Mouse (Mus musculus) midbrain, postnatal 0 days (tissue): ENCODE measurements around the gene S100a11. TPM values are rescaled to one million over a fixed set of nuclear protein-coding genes. Genes with fewer than 3 reads are reported as not detected.

ENCODE experiments used
- ATAC-seq: fragments of 200-750 bp; cut with Nextera tagmentation; 2 replicates; pipeline ENCODE4 v1.8.0; 2017; ENCODE audit warnings: moderate number of reproducible peaks, mild to moderate bottlenecking, moderate TSS enrichment, moderate library complexity; ENCODE audit not compliant: low FRiP score
- DNase-seq: peaks from one replicate; pipeline ENCODE4 v3.0.0-alpha.2; 2015; ENCODE audit warnings: low spot score
- H3K27ac ChIP-seq: fragments of 300-500 bp; sonication (generic); 2 replicates; pipeline ENCODE4 v1.5.1; 2014; ENCODE audit warnings: low read depth, mild to moderate bottlenecking, low read length, mixed read lengths
- H3K27me3 ChIP-seq: fragments of 300-500 bp; sonication (generic); 2 replicates; pipeline ENCODE4 v1.6.1; 2014; ENCODE audit warnings: low read length, control low read depth, mixed read lengths; ENCODE audit not compliant: insufficient read depth
- H3K36me3 ChIP-seq: fragments of 300-500 bp; sonication (generic); 2 replicates; pipeline ENCODE4 v1.6.1; 2014; ENCODE audit warnings: low read length, control low read depth, mixed read lengths; ENCODE audit not compliant: insufficient read depth
- H3K4me1 ChIP-seq: fragments of 300-500 bp; sonication (generic); 2 replicates; pipeline ENCODE4 v1.6.1; 2014; ENCODE audit warnings: mild to moderate bottlenecking, control low read depth, antibody characterized with exemption, low read length, mixed read lengths; ENCODE audit not compliant: insufficient read depth
- H3K4me2 ChIP-seq: fragments of 300-500 bp; sonication (generic); 2 replicates; pipeline ENCODE4 v1.6.1; 2014; ENCODE audit warnings: low read depth, mild to moderate bottlenecking, low read length, mixed read lengths; ENCODE audit not compliant: poor library complexity, severe bottlenecking
- H3K4me3 ChIP-seq: fragments of 300-500 bp; sonication (generic); 2 replicates; pipeline ENCODE4 v1.5.1; 2014; ENCODE audit warnings: low read depth, mild to moderate bottlenecking, low read length, moderate library complexity
- H3K9ac ChIP-seq: fragments of 300-500 bp; sonication (generic); replicated peaks from 2 replicates; pipeline ENCODE4 v1.6.1; 2014; ENCODE audit warnings: mild to moderate bottlenecking, low read length, moderate library complexity, mixed read lengths; ENCODE audit not compliant: poor library complexity, severe bottlenecking
- H3K9me3 ChIP-seq: fragments of 300-500 bp; sonication (generic); 2 replicates; pipeline ENCODE4 v1.6.1; 2016; ENCODE audit warnings: low read length, control low read depth
- CTCF ChIP-seq: IDR thresholded peaks from 2 replicates; pipeline ENCODE4 v1.5.1; 2016; ENCODE audit warnings: antibody characterized with exemption, mild to moderate bottlenecking
- WGBS: fragments of 180-500 bp; shearing (Covaris S2); extraction: QIAGEN DNeasy Blood & Tissue Kit; methylation state at CpG from one replicate; pipeline ENCODE4 v1.1.7; 2014; 5-methylcytosine and 5-hydroxymethylcytosine counted together
- polyA plus RNA-seq: library from polyadenylated mRNA; unstranded; fragments of >200 nt; fragmentation: Nextera tagmentation; extraction: Ambion mirVana; gene quantifications from 2 replicates; pipeline ENCODE4 v1.2.1, GENCODE M21; 2015
- total RNA-seq: library from RNA; depleted of rRNA; stranded (reverse); fragments of >200 nt; gene quantifications from 2 replicates; pipeline ENCODE4 v1.2.3, GENCODE M21; 2014

The S100a11 gene
- total and polyA plus RNA-seq, 2 experiments from 2014 or later = 11.0 to 200 TPM

DNA sequence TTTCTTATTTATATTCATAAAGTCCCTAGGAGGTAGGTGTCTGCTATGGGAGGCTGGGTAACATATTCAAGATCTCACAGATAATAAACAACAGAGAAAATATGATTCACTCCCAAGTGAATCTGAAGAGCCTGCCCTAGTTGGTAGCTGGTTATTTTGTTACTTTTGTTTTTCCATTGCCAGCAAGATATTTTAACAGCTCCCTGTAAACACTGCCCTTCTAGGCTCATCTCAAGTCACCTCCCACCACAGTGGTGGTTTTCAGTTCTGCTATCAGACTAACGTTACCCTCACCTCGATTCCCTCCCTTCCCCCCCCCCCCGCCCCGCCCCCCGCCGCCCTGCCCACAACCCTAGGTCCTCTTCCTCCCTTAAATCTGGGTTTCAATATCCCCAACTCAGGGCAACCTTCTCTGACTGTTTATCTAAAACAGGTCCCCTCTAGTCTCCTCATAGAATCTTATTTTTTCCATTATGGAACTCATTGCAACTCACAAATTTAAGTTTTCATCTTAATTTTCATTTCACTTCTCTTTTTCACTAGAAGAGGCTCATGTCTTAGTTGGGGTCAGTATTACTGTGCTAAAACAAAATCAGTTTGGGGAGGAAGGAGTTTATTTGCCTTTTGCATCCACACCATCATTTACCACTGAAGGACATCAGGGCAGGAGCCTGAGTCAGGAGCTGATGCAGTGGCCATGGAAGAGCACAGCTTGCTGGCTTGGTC, 28.4 kb downstream of the S100a11 start:
- ATAC-seq = no peak

GRCm38 (mm10) chr3:93549986-93550385, 29.7 kb downstream of the S100a11 start:
- Histone ChIP-seq H3K9ac (no peak overlapping the region), H3K4me2 (no peak overlapping the region), H3K4me1 (peaks cover 3% of the 10 kb centered on the region; the same call in 1 of the 2 replicates), H3K9me3 (no peaks in the 10 kb centered on the region), H3K36me3 (no peaks in the 10 kb centered on the region), H3K4me3 (no peak overlapping the region), H3K27ac (no peak overlapping the region), H3K27me3 (no peaks in the 10 kb centered on the region)
- ATAC-seq (no peak), DNase-seq (no peak)
- WGBS = 89% methylated on average over 4 of the region's 4 CpGs
- no peak for TF ChIP-seq CTCF

More for the DNA sequence above, 28.4 kb downstream of the S100a11 start:
- no peak overlapping the region for H3K4me2 ChIP-seq
- H3K9me3 ChIP-seq = no peaks in the 10 kb centered on the region
- H3K36me3 ChIP-seq = no peaks in the 10 kb centered on the region
- 78% methylated on average over 6 of the region's 6 CpGs for WGBS
- H3K27ac ChIP-seq = no peak overlapping the region
- no peak for TF ChIP-seq CTCF
- no peaks in the 10 kb centered on the region for H3K4me1 ChIP-seq
- H3K9ac ChIP-seq = no peak overlapping the region
- no peak overlapping the region for H3K4me3 ChIP-seq
- no peaks in the 10 kb centered on the region for H3K27me3 ChIP-seq
- DNase-seq = no peak

DNA sequence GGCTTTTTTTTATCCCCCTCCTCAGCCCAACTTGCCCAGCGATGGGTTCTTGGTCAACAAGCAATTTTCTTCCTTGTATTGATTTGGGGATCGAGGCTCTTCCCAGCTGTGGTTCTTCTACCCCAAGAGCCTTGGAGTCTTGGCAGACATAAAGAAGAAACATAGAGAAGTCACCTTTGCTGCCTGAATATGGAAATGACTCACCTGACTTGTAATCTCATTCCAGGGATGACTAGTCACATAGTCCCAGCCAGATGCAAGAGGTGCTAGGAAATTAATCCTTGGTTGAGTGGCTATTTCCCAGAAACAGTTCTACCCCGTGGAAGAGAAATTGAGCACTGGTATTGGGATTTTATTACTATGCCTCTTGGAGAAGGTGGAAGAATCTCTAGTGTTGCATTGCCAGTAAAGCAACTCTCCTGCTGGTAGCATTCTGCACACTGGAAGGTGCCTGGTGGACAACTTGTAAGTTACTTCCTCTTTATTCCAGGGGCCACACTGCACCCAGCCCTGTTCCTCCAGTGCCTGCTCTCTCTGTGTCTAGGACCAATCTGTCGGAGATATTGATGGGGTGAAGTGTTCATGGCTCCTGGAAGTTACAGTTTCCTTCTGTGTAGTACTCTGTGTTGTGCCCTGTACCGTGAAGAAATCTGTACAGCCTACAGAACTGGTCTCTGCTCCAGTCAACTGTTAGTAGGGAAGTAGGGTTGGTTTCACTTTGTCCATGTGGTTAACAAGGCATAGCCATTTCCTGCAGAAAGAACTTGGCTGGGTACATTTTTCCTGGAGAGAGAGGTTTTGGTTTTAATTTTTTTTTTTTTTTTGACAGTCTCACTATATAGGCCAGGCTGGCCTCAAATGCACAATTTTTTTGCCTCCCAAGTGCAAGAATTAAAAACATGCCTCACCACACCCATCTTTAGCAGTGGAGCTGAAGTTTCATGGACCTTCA, 31.9 kb downstream of the S100a11 start:
- H3K4me1 ChIP-seq = peaks cover 7% of the 10 kb centered on the region; the same call in 1 of the 2 replicates
- H3K9ac ChIP-seq = no peak overlapping the region
- H3K27me3 ChIP-seq = no peaks in the 10 kb centered on the region
- no peaks in the 10 kb centered on the region for H3K36me3 ChIP-seq
- DNase-seq = no peak
- no peak overlapping the region for H3K27ac ChIP-seq
- H3K9me3 ChIP-seq = no peaks in the 10 kb centered on the region
- WGBS = 93% methylated on average over 5 of the region's 5 CpGs
- H3K4me3 ChIP-seq = no peak overlapping the region
- TF ChIP-seq CTCF = no peak
- ATAC-seq = no peak
- no peak overlapping the region for H3K4me2 ChIP-seq

DNA sequence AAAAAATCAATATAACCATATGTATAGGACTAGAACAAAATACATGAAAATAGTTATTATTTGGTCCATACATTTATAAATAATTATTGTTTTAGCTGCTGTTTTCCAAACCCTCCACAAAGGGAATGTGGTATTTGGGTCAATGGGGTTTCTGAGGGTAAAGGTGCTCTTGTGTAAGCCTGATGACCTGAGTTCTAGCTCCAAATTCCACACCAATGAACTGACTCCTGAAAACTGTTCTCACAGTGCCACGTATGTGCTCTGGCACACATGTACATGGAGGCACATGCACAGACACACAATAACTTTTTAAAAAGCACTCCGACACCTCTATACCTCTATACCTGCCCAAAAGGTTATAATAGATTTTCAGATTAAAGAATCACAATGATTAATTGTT, 33.0 kb downstream of the S100a11 start:
- no peak for TF ChIP-seq CTCF
- 96% methylated on average over 2 of the region's 2 CpGs for WGBS
- ATAC-seq = no peak

GRCm38 (mm10) chr3:93553765-93554378, 33.6 kb downstream of the S100a11 start:
- Histone ChIP-seq H3K27ac (no peak overlapping the region), H3K9me3 (no peaks in the 10 kb centered on the region), H3K4me3 (no peak overlapping the region), H3K4me1 (peaks cover 7% of the 10 kb centered on the region; the same call in 1 of the 2 replicates), H3K36me3 (no peaks in the 10 kb centered on the region), H3K9ac (no peak overlapping the region), H3K27me3 (no peaks in the 10 kb centered on the region), H3K4me2 (no peak overlapping the region)
- 59% methylated on average over 9 of the region's 9 CpGs for WGBS
- DNase-seq = no peak
- ATAC-seq = no peak
- no peak for TF ChIP-seq CTCF

More for the DNA sequence above, 33.0 kb downstream of the S100a11 start:
- DNase-seq = no peak
- peaks cover 7% of the 10 kb centered on the region; the same call in 1 of the 2 replicates for H3K4me1 ChIP-seq
- H3K36me3 ChIP-seq = no peaks in the 10 kb centered on the region
- H3K27me3 ChIP-seq = no peaks in the 10 kb centered on the region
- no peak overlapping the region for H3K4me3 ChIP-seq
- H3K4me2 ChIP-seq = no peak overlapping the region
- H3K9me3 ChIP-seq = no peaks in the 10 kb centered on the region
- no peak overlapping the region for H3K9ac ChIP-seq
- H3K27ac ChIP-seq = no peak overlapping the region
